Mouse (Mus musculus): ENCODE measurements around the gene Rinl. TPM values are rescaled to one million over a fixed set of nuclear protein-coding genes. Genes with fewer than 3 reads are reported as not detected.

Gene Rinl
- total RNA-seq, 1 experiment from 2014 or later, result 67.9 TPM

- ATAC-seq (replicated peaks; ENCODE audit: insufficient number of reproducible peaks, low FRiP score, low TSS enrichment, poor library complexity, severe bottlenecking), result no peak
Observed at GRCm38 (mm10) chr7:28836936-28837335, 48.2 kb downstream of the Rinl start.

DNA sequence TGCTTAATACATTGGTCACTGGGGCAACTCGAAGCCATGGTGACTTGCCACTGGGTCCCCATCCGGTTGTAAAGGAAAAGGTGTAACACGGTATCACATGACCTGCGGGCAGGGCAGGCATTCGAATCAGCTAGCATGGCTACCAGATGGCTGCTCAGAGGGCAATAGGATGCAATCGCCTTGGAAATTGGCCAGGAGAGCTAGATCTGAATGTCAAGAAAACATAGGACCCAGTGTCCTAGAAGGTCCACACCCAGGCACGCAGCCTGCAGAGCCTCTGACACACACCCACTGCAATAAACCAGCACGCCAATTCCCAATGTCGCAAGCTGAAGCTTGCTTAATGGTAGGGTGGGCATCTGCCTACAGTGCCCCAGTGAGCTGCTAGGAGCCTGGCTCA, 49.6 kb downstream of the Rinl start:
- no peak for ATAC-seq (replicated peaks; ENCODE audit: insufficient number of reproducible peaks, low FRiP score, low TSS enrichment, poor library complexity, severe bottlenecking)

DNA sequence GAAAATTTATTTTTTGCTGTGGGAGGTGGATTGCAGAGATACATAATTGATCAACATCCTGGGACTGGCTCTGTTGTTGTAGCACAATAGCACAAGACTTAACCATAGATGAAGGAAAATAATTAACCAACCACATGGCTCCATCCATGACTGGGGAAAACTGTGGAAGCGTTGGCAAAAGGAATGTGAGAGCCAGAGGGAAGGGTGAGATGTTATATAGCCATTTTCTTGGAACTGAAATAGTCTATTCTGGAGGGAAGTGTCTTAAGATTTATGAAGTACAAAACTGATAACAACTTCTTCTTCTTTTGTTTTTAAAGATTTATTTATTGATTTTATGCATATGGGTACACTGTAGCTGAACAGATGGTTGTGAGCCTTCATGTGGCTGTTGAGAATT, 58.5 kb downstream of the Rinl start:
- ATAC-seq (replicated peaks; ENCODE audit: insufficient number of reproducible peaks, low FRiP score, low TSS enrichment, poor library complexity, severe bottlenecking), result no peak

Other genes with a start within 250 kb of the Rinl start
- gene Sycn, start 248.1 kb upstream of the Rinl start, total RNA-seq (2017), result not detected in 3 replicates
- gene Nccrp1, start 241.7 kb upstream of the Rinl start, total RNA-seq (2017), result not detected in 3 replicates
- 7.1 to 11.4 TPM (median 10.1 TPM) in 3 replicates for gene Samd4b, start 190.8 kb upstream of the Rinl start, total RNA-seq (2017)
- gene Pak4, start 190.8 kb upstream of the Rinl start, total RNA-seq (2017), result 3.8 to 7.5 TPM (median 4.7 TPM) in 3 replicates
- not detected in 3 replicates for gene Acp7, start 157.6 kb upstream of the Rinl start, total RNA-seq (2017)
- gene Fbxo27, start 96.1 kb upstream of the Rinl start, total RNA-seq (2017), result 0.64 to 1.3 TPM (median 0.87 TPM) in 3 replicates
- 4.9 TPM in 1 of 3 replicates, not detected in the others for gene Fbxo17, start 72.2 kb upstream of the Rinl start, total RNA-seq (2017)
- gene Mrps12, start 47.1 kb upstream of the Rinl start, total RNA-seq (2017), result 31.4 to 44.6 TPM (median 33.7 TPM) in 3 replicates
- 2.7 to 8.8 TPM (median 3.8 TPM) in 3 replicates for gene Sars2, start 47.0 kb upstream of the Rinl start, total RNA-seq (2017)
- gene Ccer2, start 32.8 kb upstream of the Rinl start, total RNA-seq (2017), result not detected in 3 replicates
- 32.9 to 55.7 TPM (median 54.2 TPM) in 3 replicates for gene Sirt2, start 22.2 kb upstream of the Rinl start, total RNA-seq (2017)
- gene Nfkbib, start 21.5 kb upstream of the Rinl start, total RNA-seq (2017), result 25.0 to 46.0 TPM (median 30.1 TPM) in 3 replicates
- gene Hnrnpl, start 19.6 kb downstream of the Rinl start, total RNA-seq (2017), result 279 to 373 TPM (median 301 TPM) in 3 replicates
- 48.7 to 61.1 TPM (median 56.4 TPM) in 3 replicates for gene Ech1, start 36.2 kb downstream of the Rinl start, total RNA-seq (2017)
- 1.2 to 7.4 TPM (median 5.5 TPM) in 3 replicates for gene Lgals4, start 44.9 kb downstream of the Rinl start, total RNA-seq (2017)
- gene Lgals7, start 74.9 kb downstream of the Rinl start, total RNA-seq (2017), result not detected in 3 replicates
- 0.87 TPM in 1 of 3 replicates, not detected in the others for gene Capn12, start 92.5 kb downstream of the Rinl start, total RNA-seq (2017)
- 25.4 to 66.0 TPM (median 36.9 TPM) in 3 replicates for gene Actn4, start 173.4 kb downstream of the Rinl start, total RNA-seq (2017)
- 285 to 328 TPM (median 291 TPM) in 3 replicates for gene Eif3k, start 192.9 kb downstream of the Rinl start, total RNA-seq (2017)
- gene Map4k1, start 193.1 kb downstream of the Rinl start, total RNA-seq (2017), result 31.9 to 70.2 TPM (median 54.1 TPM) in 3 replicates